Mouse (Mus musculus) liver, embryonic 14.5 days (tissue): ENCODE results near the gene Jdp2.

Experiments
- CTCF ChIP-seq: IDR thresholded peaks from 2 replicates; pipeline ENCODE4 v1.5.1; 2016; ENCODE audit warnings: antibody characterized with exemption, low read depth, control low read depth
- EP300 ChIP-seq: IDR thresholded peaks from 2 replicates; pipeline ENCODE4 v1.6.1; 2016; ENCODE audit warnings: antibody characterized with exemption, low read depth

DNA sequence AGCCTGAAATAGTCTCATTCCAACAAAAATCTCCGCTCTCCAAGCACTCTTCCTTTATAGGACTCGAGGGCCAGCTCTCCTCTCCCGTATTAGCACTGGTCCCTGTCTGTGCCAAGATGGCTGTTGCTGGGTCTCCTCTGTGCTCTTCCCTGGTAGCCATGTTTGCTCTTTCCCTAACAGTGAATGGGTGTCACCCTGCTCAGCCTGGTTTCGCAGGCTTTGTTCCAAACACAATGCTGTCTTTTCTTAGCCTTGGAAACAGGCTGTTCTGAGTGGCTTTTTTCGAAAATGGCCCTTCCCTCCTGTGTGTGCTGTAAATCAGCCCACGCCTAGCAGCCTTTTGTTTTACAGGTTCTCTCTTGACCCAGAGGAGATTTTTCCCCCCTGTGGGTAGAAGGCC is 22.2 kb downstream of the Jdp2 start:
- TF ChIP-seq CTCF = no peak
- no peak for TF ChIP-seq EP300
